Mouse (Mus musculus): ENCODE measurements around the gene Bach2.
A peak's percentile ranks its signal among the peaks of the same experiment; 100 is the strongest.

Bach2 gene

GRCm38 (mm10) chr4:32302668-32303067 is 64.1 kb downstream of the Bach2 start:
- DNase-seq: no peak

GRCm38 (mm10) chr4:32303076-32303475 is 64.5 kb downstream of the Bach2 start:
- DNase-seq: no peak

- DNase-seq: peak; percentile 94
Observed at GRCm38 (mm10) chr4:32303674-32304073, 65.1 kb downstream of the Bach2 start.

GRCm38 (mm10) chr4:32304221-32304703 is 65.7 kb downstream of the Bach2 start:
- DNase-seq: peak; percentile 35

GRCm38 (mm10) chr4:32305036-32305615 is 66.5 kb downstream of the Bach2 start:
- no peak for DNase-seq

GRCm38 (mm10) chr4:32305683-32306082 is 67.1 kb downstream of the Bach2 start:
- no peak for DNase-seq

- DNase-seq: peak; percentile 50
Observed at GRCm38 (mm10) chr4:32306169-32306792, 67.7 kb downstream of the Bach2 start.

GRCm38 (mm10) chr4:32307215-32307614 is 68.6 kb downstream of the Bach2 start:
- DNase-seq: no peak

GRCm38 (mm10) chr4:32312171-32312946 is 73.8 kb downstream of the Bach2 start:
- no peak for DNase-seq

- no peak for DNase-seq
Observed at GRCm38 (mm10) chr4:32314919-32315318, 76.3 kb downstream of the Bach2 start.

- no peak for DNase-seq
Observed at GRCm38 (mm10) chr4:32318608-32319007, 80.0 kb downstream of the Bach2 start.

GRCm38 (mm10) chr4:32319327-32319726 is 80.7 kb downstream of the Bach2 start:
- DNase-seq: no peak

GRCm38 (mm10) chr4:32320039-32320438 is 81.4 kb downstream of the Bach2 start:
- DNase-seq: no peak

GRCm38 (mm10) chr4:32324111-32324510 is 85.5 kb downstream of the Bach2 start:
- no peak for DNase-seq

- no peak for DNase-seq
Observed at GRCm38 (mm10) chr4:32324967-32325366, 86.4 kb downstream of the Bach2 start.

- DNase-seq: no peak
Observed at GRCm38 (mm10) chr4:32325596-32325995, 87.0 kb downstream of the Bach2 start.

- DNase-seq: no peak
Observed at GRCm38 (mm10) chr4:32326279-32326678, 87.7 kb downstream of the Bach2 start.

- no peak for DNase-seq
Observed at GRCm38 (mm10) chr4:32326860-32327259, 88.3 kb downstream of the Bach2 start.

- DNase-seq: no peak
Observed at GRCm38 (mm10) chr4:32327626-32328025, 89.0 kb downstream of the Bach2 start.

GRCm38 (mm10) chr4:32328561-32328960 is 90.0 kb downstream of the Bach2 start:
- no peak for DNase-seq

- no peak for DNase-seq
Observed at GRCm38 (mm10) chr4:32330584-32331314, 92.1 kb downstream of the Bach2 start.

GRCm38 (mm10) chr4:32332028-32332427 is 93.4 kb downstream of the Bach2 start:
- DNase-seq: no peak

- no peak for DNase-seq
Observed at GRCm38 (mm10) chr4:32334131-32334530, 95.5 kb downstream of the Bach2 start.
